Mouse (Mus musculus) lung, embryonic 16.5 days (tissue): ENCODE data around the gene Tnnt2. TPM values are rescaled to one million over a fixed set of nuclear protein-coding genes. Genes with fewer than 3 reads are reported as not detected.
A peak's percentile ranks its signal among the peaks of the same experiment; 100 is the strongest.

Experiments used
- ATAC-seq: fragments of 200-750 bp; cut with Nextera tagmentation; 2 replicates; pipeline ENCODE4 v1.8.0; 2017; ENCODE audit warnings: low read depth, mild to moderate bottlenecking, moderate library complexity
- H3K27ac ChIP-seq: fragments of 300-500 bp; sonication (generic); 2 replicates; pipeline ENCODE4 v1.5.1; 2014; ENCODE audit warnings: mild to moderate bottlenecking, control low read depth, low read length
- H3K27me3 ChIP-seq: fragments of 300-500 bp; sonication (generic); 2 replicates; pipeline ENCODE4 v1.6.1; 2014; ENCODE audit warnings: low read depth, low read length, mixed read lengths; ENCODE audit not compliant: control insufficient read depth, insufficient read depth
- H3K36me3 ChIP-seq: fragments of 300-500 bp; sonication (generic); 2 replicates; pipeline ENCODE4 v1.6.1; 2014; ENCODE audit warnings: low read length; ENCODE audit not compliant: control insufficient read depth, insufficient read depth
- H3K4me1 ChIP-seq: fragments of 300-500 bp; sonication (generic); replicated peaks from 2 replicates; pipeline ENCODE4 v1.6.1; 2014; ENCODE audit warnings: low read length, mixed read lengths; ENCODE audit not compliant: control insufficient read depth, insufficient read depth
- H3K4me2 ChIP-seq: fragments of 300-500 bp; sonication (generic); 2 replicates; pipeline ENCODE4 v1.6.1; 2014; ENCODE audit warnings: low read depth, low read length, control low read depth
- H3K4me3 ChIP-seq: fragments of 300-500 bp; sonication (generic); 2 replicates; pipeline ENCODE4 v1.5.1; 2014; ENCODE audit warnings: mild to moderate bottlenecking, low read length, control low read depth
- H3K9ac ChIP-seq: fragments of 300-500 bp; sonication (generic); 2 replicates; pipeline ENCODE4 v1.6.1; 2014; ENCODE audit warnings: low read length, control low read depth
- H3K9me3 ChIP-seq: fragments of 300-500 bp; sonication (generic); 2 replicates; pipeline ENCODE4 v1.6.1; 2016; ENCODE audit warnings: low read length; ENCODE audit not compliant: control insufficient read depth
- WGBS: fragments of 180-500 bp; shearing (Covaris S2); extraction: QIAGEN DNeasy Blood & Tissue Kit; methylation state at CpG from one replicate; pipeline ENCODE4 v1.1.7; 2014; 5-methylcytosine and 5-hydroxymethylcytosine counted together
- polyA plus RNA-seq: library from polyadenylated mRNA; unstranded; fragments of >200 nt; fragmentation: Nextera tagmentation; extraction: Ambion mirVana; gene quantifications from 2 replicates; pipeline ENCODE4 v1.2.1, GENCODE M21; 2015

Gene Tnnt2
- polyA plus RNA-seq, 1 experiment from 2014 or later = 158 TPM

DNA sequence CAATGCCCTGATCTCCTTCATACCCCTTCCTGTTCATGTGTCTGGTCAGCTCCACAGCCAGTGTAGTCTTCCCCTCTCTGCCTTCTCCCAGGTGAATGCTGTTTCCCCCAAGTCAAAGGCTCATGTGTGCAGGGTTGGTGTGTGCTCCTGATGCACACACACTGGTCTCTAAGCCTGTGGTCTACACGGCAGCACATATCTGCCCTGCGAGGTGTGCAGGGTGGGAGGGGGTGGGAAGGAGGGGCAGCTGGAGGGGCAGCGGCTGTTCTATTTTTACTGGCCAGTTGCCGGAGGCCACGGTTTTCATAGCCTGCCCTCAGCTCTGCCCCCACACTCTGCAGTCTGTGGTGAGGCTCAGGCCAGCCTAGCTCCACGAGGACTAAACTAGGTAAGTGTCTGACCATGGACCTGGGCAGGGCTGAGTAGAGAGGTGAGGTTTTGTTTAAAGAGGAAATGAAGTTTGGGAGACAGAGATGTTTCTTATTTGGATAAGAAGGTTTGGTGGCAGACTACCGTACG, 37.0 kb upstream of the Tnnt2 start:
- no peak for ATAC-seq
- no peaks in the 10 kb centered on the region for H3K27me3 ChIP-seq
- H3K27ac ChIP-seq = no peak overlapping the region
- no peak overlapping the region for H3K4me2 ChIP-seq
- no peak overlapping the region for H3K4me3 ChIP-seq
- no peak overlapping the region for H3K9ac ChIP-seq
- 49% methylated on average over 8 of the region's 8 CpGs for WGBS
- no peaks in the 10 kb centered on the region for H3K9me3 ChIP-seq
- no peaks in the 10 kb centered on the region for H3K36me3 ChIP-seq
- peaks cover 19% of the 10 kb centered on the region for H3K4me1 ChIP-seq

GRCm38 (mm10) chr1:135800192-135800950, 35.8 kb upstream of the Tnnt2 start:
- H3K9me3 ChIP-seq = no peaks in the 10 kb centered on the region
- no peak overlapping the region for H3K4me2 ChIP-seq
- H3K27me3 ChIP-seq = no peaks in the 10 kb centered on the region
- no peaks in the 10 kb centered on the region for H3K36me3 ChIP-seq
- peaks cover 13% of the 10 kb centered on the region for H3K4me1 ChIP-seq
- no peak overlapping the region for H3K4me3 ChIP-seq
- peak overlapping the region; percentile 27; the same call in 1 of the 2 replicates for H3K27ac ChIP-seq
- WGBS = 29% methylated on average over 8 of the region's 8 CpGs
- no peak overlapping the region; the same call in 1 of the 2 replicates for H3K9ac ChIP-seq
- ATAC-seq = peak; percentile 83

GRCm38 (mm10) chr1:135807546-135807945, 28.6 kb upstream of the Tnnt2 start:
- WGBS = 19% methylated on average over 10 of the region's 10 CpGs
- H3K4me3 ChIP-seq = no peak overlapping the region
- ATAC-seq = 0 out of 2 replicates have a peak, but pooled peaks have one; percentile 9

DNA sequence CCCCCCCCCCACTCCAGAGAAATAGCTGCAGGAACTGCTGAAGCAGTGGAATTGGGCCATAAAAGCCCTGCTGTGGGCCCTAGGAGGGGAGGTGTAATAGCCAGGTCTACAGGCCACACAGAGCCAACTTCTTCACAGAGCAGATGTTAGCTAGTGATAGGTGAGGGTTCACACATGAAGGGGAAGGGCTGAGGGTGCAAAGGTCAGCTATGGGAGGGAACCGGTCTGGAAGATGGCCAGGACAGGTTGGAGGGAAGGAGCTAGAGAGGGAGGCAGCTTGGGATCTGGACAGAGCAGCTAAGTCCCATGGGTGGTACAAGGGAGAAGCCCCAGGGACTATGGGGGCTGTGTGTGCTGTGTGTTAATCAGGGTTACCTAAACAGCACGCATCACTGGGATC, 26.0 kb upstream of the Tnnt2 start:
- no peaks in the 10 kb centered on the region for H3K27me3 ChIP-seq
- no peak overlapping the region for H3K27ac ChIP-seq
- H3K9me3 ChIP-seq = no peaks in the 10 kb centered on the region
- no peaks in the 10 kb centered on the region for H3K36me3 ChIP-seq
- H3K4me2 ChIP-seq = no peak overlapping the region
- 70% methylated on average over 2 of the region's 2 CpGs for WGBS
- ATAC-seq = no peak
- no peak overlapping the region for H3K9ac ChIP-seq
- no peak overlapping the region for H3K4me3 ChIP-seq
- H3K4me1 ChIP-seq = no peaks in the 10 kb centered on the region; the same call in 1 of the 2 replicates

More at GRCm38 (mm10) chr1:135807546-135807945, 28.6 kb upstream of the Tnnt2 start:
- no peaks in the 10 kb centered on the region; the same call in 1 of the 2 replicates for H3K4me1 ChIP-seq
- no peaks in the 10 kb centered on the region for H3K27me3 ChIP-seq
- no peaks in the 10 kb centered on the region for H3K36me3 ChIP-seq
- no peak overlapping the region for H3K27ac ChIP-seq
- H3K9ac ChIP-seq = no peak overlapping the region
- H3K4me2 ChIP-seq = no peak overlapping the region
- H3K9me3 ChIP-seq = no peaks in the 10 kb centered on the region

GRCm38 (mm10) chr1:135811016-135811646, 25.0 kb upstream of the Tnnt2 start:
- no peaks in the 10 kb centered on the region for H3K27me3 ChIP-seq
- WGBS = 30% methylated on average over 7 of the region's 7 CpGs
- H3K9ac ChIP-seq = no peak overlapping the region
- ATAC-seq = peak; percentile 58; the same call in 1 of the 2 replicates
- no peaks in the 10 kb centered on the region; the same call in 1 of the 2 replicates for H3K4me1 ChIP-seq
- no peaks in the 10 kb centered on the region for H3K9me3 ChIP-seq
- no peak overlapping the region for H3K4me3 ChIP-seq
- no peak overlapping the region for H3K4me2 ChIP-seq
- no peaks in the 10 kb centered on the region for H3K36me3 ChIP-seq
- H3K27ac ChIP-seq = no peak overlapping the region

GRCm38 (mm10) chr1:135812205-135812604, 23.9 kb upstream of the Tnnt2 start:
- H3K27me3 ChIP-seq = peaks cover 6% of the 10 kb centered on the region; the same call in 1 of the 2 replicates
- WGBS = 67% methylated on average over 3 of the region's 3 CpGs
- H3K9me3 ChIP-seq = no peaks in the 10 kb centered on the region
- H3K36me3 ChIP-seq = no peaks in the 10 kb centered on the region
- no peak for ATAC-seq
- H3K4me1 ChIP-seq = no peaks in the 10 kb centered on the region; the same call in 1 of the 2 replicates
- H3K4me3 ChIP-seq = no peak overlapping the region
- no peak overlapping the region for H3K9ac ChIP-seq
- no peak overlapping the region for H3K4me2 ChIP-seq
- H3K27ac ChIP-seq = no peak overlapping the region

DNA sequence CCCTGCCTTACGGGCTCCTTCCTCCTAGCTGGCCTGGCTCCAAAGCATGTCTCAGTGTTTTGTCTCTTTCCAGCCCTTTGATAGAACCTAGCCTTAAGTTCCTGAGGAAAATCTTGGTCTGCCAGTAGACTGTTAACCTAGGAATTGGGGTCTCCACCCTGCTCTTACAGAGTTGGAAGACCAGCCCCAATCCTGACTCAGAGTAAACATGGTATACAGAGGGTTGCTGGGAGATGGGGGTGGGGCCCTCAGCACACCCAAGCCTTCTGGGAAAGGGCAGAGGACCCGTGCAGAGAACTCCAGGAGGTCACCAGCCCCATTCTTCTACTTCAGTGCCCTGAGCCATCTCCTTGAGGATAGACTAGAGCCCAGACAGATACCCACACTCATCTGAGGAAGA, 23.5 kb upstream of the Tnnt2 start:
- peaks cover 7% of the 10 kb centered on the region; the same call in 1 of the 2 replicates for H3K27me3 ChIP-seq
- 19% methylated on average over 2 of the region's 2 CpGs for WGBS
- H3K4me1 ChIP-seq = no peaks in the 10 kb centered on the region; the same call in 1 of the 2 replicates
- ATAC-seq = no peak
- no peak overlapping the region for H3K9ac ChIP-seq
- H3K27ac ChIP-seq = no peak overlapping the region
- no peaks in the 10 kb centered on the region for H3K9me3 ChIP-seq
- H3K4me3 ChIP-seq = no peak overlapping the region
- no peaks in the 10 kb centered on the region for H3K36me3 ChIP-seq
- no peak overlapping the region for H3K4me2 ChIP-seq

DNA sequence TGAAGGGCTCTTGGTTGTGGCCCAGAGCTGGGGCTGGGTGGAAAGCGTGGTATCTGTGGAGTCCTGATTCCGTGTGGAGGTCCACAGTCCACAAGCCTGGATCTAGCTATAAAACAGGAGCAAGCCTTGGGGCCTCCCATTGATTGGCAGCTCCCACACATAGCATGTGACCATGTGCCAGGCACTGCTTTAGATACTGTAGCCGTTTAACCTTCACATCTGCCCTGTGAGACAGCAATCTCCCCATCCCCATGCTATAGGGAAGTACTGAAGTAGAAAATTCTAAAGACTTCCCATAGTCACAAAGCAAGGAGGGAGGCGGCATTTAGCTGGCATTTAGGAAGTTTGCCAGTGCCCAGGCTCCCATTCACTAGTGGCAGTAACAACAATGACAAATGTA, 23.1 kb upstream of the Tnnt2 start:
- WGBS = 79% methylated on average over 4 of the region's 4 CpGs
- Histone ChIP-seq H3K27ac (no peak overlapping the region), H3K9ac (no peak overlapping the region), H3K4me3 (no peak overlapping the region), H3K4me1 (peaks cover under 1% of the 10 kb centered on the region; the same call in 1 of the 2 replicates), H3K27me3 (peaks cover 7% of the 10 kb centered on the region; the same call in 1 of the 2 replicates), H3K36me3 (no peaks in the 10 kb centered on the region), H3K9me3 (no peaks in the 10 kb centered on the region), H3K4me2 (no peak overlapping the region)
- no peak for ATAC-seq
